Mouse (Mus musculus): ENCODE results near the gene Jhy.

DNA sequence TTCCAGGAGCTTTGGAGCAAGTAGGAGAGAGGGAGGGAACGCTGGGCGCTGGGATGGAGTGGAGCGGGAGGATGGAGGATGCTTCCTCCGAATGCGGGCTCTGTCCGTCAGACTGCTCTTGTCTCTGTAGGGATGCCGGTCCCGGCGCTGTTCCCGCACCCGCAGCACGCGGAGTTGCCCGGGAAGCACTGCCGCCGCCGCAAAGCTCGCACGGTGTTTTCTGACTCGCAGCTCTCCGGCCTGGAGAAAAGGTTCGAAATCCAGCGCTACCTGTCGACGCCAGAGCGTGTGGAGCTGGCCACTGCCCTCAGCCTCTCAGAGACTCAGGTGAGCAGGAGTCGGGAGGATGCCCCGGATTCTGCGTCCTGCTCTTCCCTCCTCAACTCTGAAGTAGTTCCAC lies 87.8 kb downstream of the Jhy start:
- TF ChIP-seq HCFC1 (IDR thresholded peaks at IDR 0.05; ENCODE audit: borderline replicate concordance, insufficient read depth, low read length) (no peak), MAFK (IDR thresholded peaks at IDR 0.05; ENCODE audit: insufficient read depth, low read depth, low read length) (no peak), CHD2 (IDR thresholded peaks at IDR 0.05; ENCODE audit: low read depth, low read length) (no peak), ZNF384 (IDR thresholded peaks at IDR 0.05; ENCODE audit: low read depth, low read length) (no peak), ZC3H11A (IDR thresholded peaks at IDR 0.05; ENCODE audit: borderline replicate concordance, low read depth, low read length) (no peak)
